Mouse (Mus musculus) midbrain, embryonic 10.5 days (tissue): ENCODE data around the gene Slc6a9. TPM values are rescaled to one million over a fixed set of nuclear protein-coding genes. Genes with fewer than 3 reads are reported as not detected.
A peak's percentile ranks its signal among the peaks of the same experiment; 100 is the strongest.

ENCODE experiments used
- DNase-seq: peaks from one replicate; pipeline ENCODE4 v3.0.0-alpha.2; 2017; ENCODE audit warnings: low spot score
- H3K27ac ChIP-seq: fragments of 300-500 bp; sonication (generic); replicated peaks from 2 replicates; pipeline ENCODE4 v1.5.1; 2016; ENCODE audit warnings: mild to moderate bottlenecking
- H3K27me3 ChIP-seq: fragments of 300-500 bp; sonication (generic); 2 replicates; pipeline ENCODE4 v1.6.1; 2016; ENCODE audit warnings: low read depth, mild to moderate bottlenecking; ENCODE audit not compliant: poor library complexity, severe bottlenecking
- H3K36me3 ChIP-seq: fragments of 300-500 bp; sonication (generic); 2 replicates; pipeline ENCODE4 v1.6.1; 2016; ENCODE audit warnings: mild to moderate bottlenecking, moderate library complexity
- H3K4me1 ChIP-seq: fragments of 300-500 bp; sonication (generic); 2 replicates; pipeline ENCODE4 v1.6.1; 2016
- H3K4me3 ChIP-seq: fragments of 300-500 bp; sonication (generic); 2 replicates; pipeline ENCODE4 v1.5.1; 2016; ENCODE audit warnings: mild to moderate bottlenecking, moderate library complexity
- H3K9me3 ChIP-seq: fragments of 300-500 bp; sonication (generic); replicated peaks from 2 replicates; pipeline ENCODE4 v1.6.1; 2016; ENCODE audit warnings: mild to moderate bottlenecking
- WGBS: fragments of 180-500 bp; shearing (Covaris S2); methylation state at CpG from one replicate; pipeline ENCODE4 v1.1.7; 2016; 5-methylcytosine and 5-hydroxymethylcytosine counted together
- polyA plus RNA-seq: library from polyadenylated mRNA; unstranded; fragments of >200 nt; fragmentation: Nextera tagmentation; extraction: Ambion mirVana; gene quantifications from 2 replicates; pipeline ENCODE4 v1.2.1, GENCODE M21; 2016

Gene Slc6a9
- polyA plus RNA-seq, 1 experiment from 2014 or later = 6.7 TPM

DNA sequence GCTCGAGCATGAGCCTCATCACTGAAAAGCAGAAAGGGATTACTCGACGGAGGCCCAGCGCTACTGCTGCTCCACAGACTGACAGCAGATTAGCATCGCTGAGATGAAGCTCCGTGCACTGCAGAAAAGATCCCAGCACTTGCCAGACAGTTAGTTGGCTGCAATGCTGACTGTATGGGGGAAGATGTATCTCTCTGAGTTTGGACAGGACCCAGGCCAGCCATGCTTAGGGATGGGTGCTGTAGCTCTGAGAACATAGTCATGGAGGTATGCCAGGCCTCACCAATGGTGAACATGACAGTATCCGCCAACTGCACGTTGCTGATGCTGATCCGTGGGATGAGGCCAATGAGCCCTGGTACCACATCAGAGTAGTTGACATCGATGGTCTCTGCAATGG, 69.8 kb downstream of the Slc6a9 start:
- Histone ChIP-seq H3K27ac (no peak overlapping the region), H3K4me3 (no peak overlapping the region), H3K27me3 (no peaks in the 10 kb centered on the region), H3K4me1 (peaks cover 12% of the 10 kb centered on the region), H3K9me3 (no peaks in the 10 kb centered on the region), H3K36me3 (peaks cover 95% of the 10 kb centered on the region)
- no peak for DNase-seq
- WGBS = 91% methylated on average over 10 of the region's 10 CpGs

DNA sequence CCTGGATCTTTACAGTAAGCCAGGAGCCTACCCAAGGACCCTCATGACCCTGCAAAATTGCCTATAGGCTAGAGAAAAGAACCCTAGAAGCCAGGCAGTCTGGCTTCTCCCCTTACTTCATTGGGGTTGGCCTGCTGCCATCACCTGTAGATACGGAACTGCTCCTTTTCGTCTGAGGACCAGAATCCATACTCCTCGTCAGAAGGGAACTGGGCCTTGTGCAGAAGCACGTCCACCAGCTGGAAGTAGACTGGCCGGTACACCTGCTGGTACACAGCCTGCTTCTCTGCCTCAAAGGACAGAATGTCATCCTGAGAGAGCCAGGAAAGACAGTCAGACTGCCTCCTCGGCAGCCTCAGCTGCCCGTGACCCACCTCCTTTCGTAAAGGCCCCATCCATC, 70.5 kb downstream of the Slc6a9 start:
- no peak overlapping the region for H3K4me3 ChIP-seq
- DNase-seq = no peak
- no peaks in the 10 kb centered on the region for H3K27me3 ChIP-seq
- H3K27ac ChIP-seq = no peak overlapping the region
- peaks cover 95% of the 10 kb centered on the region for H3K36me3 ChIP-seq
- H3K9me3 ChIP-seq = no peaks in the 10 kb centered on the region
- H3K4me1 ChIP-seq = peaks cover 19% of the 10 kb centered on the region
- 94% methylated on average over 8 of the region's 8 CpGs for WGBS

GRCm38 (mm10) chr4:117906196-117906595, 71.9 kb downstream of the Slc6a9 start:
- Histone ChIP-seq H3K9me3 (no peaks in the 10 kb centered on the region), H3K27me3 (no peaks in the 10 kb centered on the region), H3K4me1 (peaks cover 24% of the 10 kb centered on the region), H3K36me3 (peaks cover 95% of the 10 kb centered on the region), H3K27ac (no peak overlapping the region), H3K4me3 (no peak overlapping the region)
- no peak for DNase-seq
- WGBS = 95% methylated on average over 3 of the region's 3 CpGs

DNA sequence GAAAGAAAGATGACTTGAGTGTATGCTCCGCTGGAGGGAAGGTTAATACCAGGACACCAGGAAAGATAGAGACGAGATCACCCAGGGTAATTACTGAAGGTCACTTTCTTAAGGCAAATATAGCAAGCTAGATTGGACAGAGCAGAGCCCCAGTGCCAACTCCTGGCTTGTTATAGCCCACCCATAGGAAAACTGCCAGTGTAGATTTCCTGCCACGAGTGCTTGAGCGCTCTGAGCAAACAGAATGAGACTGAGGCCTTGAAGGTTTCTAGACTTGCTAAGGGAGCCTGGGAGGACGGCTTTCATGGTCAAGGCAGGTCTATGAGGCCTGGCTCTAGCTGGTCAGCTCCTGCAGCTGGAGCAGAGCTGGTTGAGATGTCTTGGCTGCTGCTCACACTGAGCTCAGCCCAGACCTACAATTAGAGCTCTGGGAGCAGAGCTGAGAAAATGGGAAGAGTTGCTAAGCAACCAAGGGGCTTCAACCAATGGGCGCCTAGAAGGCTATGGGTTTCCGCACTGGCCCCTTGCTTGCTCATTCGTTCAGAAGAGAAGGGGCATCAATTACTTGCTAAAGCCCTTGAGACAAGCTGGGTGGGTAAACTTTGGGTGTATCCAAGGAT, 74.6 kb downstream of the Slc6a9 start:
- no peak for DNase-seq
- Histone ChIP-seq H3K9me3 (no peaks in the 10 kb centered on the region), H3K27me3 (no peaks in the 10 kb centered on the region), H3K27ac (0 out of 2 replicates have a peak overlapping the region, but pooled peaks have one; percentile 20), H3K36me3 (peaks cover 80% of the 10 kb centered on the region), H3K4me1 (peaks cover 49% of the 10 kb centered on the region), H3K4me3 (peak overlapping the region; percentile 25; the same call in 1 of the 2 replicates)
- 80% methylated on average over 8 of the region's 8 CpGs for WGBS

DNA sequence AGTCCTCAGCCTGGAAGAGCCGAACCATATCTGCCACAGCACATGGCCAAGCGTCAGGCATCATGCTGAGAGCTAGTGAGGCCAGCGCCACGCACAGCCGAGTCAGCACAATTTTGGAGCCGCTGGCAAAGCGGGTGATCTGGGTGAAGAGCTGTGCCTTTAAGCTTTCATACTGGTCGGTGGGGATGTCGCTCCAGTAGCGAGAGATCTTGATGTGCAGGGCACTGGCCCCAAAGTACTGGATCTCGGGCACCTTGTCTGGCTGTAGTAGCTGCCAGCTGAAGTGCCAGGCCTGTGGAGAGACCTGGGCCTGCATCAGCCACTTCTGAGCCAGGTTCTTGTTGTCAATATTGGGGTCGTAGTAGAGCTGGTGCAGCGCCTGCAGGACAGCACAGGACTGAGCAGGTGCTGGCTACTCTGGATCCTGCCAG, 77.8 kb downstream of the Slc6a9 start:
- H3K27ac ChIP-seq = no peak overlapping the region
- no peaks in the 10 kb centered on the region for H3K27me3 ChIP-seq
- H3K4me1 ChIP-seq = peaks cover 66% of the 10 kb centered on the region
- H3K9me3 ChIP-seq = no peaks in the 10 kb centered on the region
- peaks cover 52% of the 10 kb centered on the region for H3K36me3 ChIP-seq
- 0 out of 2 replicates have a peak overlapping the region, but pooled peaks have one; percentile 11 for H3K4me3 ChIP-seq
- 94% methylated on average over 13 of the region's 13 CpGs for WGBS
- no peak for DNase-seq

DNA sequence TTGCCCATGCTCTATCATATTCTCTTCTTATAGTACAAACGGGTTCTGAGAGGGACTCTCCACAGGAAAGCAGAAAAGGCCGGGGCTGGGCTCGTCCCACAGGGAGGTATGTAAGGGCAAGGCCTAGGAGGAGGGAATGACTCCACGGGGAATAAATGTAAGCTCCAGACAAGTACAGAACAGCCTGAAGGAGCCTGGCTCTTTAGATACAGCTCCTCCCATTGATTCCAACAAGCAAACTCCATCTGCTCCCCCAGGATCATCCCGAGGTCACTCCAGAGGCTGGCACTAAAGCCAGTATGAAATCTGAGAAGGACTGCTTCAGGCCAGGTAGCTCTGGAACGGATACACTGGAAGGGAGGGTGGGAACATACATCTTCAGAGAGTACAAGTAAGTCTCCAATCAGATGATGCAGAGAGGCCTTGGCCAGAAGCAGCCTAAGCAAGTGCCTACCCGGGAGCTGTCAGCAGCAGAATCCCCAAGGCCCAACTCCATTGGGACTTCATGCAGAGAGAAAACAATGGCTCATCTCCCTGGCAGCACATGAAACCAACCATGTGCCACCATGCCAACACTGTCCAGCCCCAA, 78.5 kb downstream of the Slc6a9 start:
- 75% methylated on average over 7 of the region's 7 CpGs for WGBS
- Histone ChIP-seq H3K4me3 (peak overlapping the region; percentile 71), H3K4me1 (peaks cover 66% of the 10 kb centered on the region), H3K27ac (no peak overlapping the region; the same call in 1 of the 2 replicates), H3K36me3 (peaks cover 47% of the 10 kb centered on the region), H3K27me3 (no peaks in the 10 kb centered on the region), H3K9me3 (no peaks in the 10 kb centered on the region)
- DNase-seq = no peak

- H3K27me3 ChIP-seq = no peaks in the 10 kb centered on the region
- H3K4me3 ChIP-seq = peak overlapping the region; percentile 71
- WGBS = 58% methylated on average over 3 of the region's 3 CpGs
- H3K9me3 ChIP-seq = no peaks in the 10 kb centered on the region
- peaks cover 60% of the 10 kb centered on the region for H3K4me1 ChIP-seq
- H3K27ac ChIP-seq = no peak overlapping the region; the same call in 1 of the 2 replicates
- DNase-seq = no peak
- peaks cover 41% of the 10 kb centered on the region for H3K36me3 ChIP-seq
Measured at GRCm38 (mm10) chr4:117913421-117913820, 79.1 kb downstream of the Slc6a9 start.

- Histone ChIP-seq H3K36me3 (peaks cover 35% of the 10 kb centered on the region), H3K4me3 (peak overlapping the region; percentile 71), H3K9me3 (no peaks in the 10 kb centered on the region), H3K27me3 (no peaks in the 10 kb centered on the region), H3K27ac (peak overlapping the region; percentile 97), H3K4me1 (peaks cover 54% of the 10 kb centered on the region)
- DNase-seq = peak; percentile 18
- 19% methylated on average over 8 of the region's 8 CpGs for WGBS
Measured at GRCm38 (mm10) chr4:117914031-117914430, 79.7 kb downstream of the Slc6a9 start.

DNA sequence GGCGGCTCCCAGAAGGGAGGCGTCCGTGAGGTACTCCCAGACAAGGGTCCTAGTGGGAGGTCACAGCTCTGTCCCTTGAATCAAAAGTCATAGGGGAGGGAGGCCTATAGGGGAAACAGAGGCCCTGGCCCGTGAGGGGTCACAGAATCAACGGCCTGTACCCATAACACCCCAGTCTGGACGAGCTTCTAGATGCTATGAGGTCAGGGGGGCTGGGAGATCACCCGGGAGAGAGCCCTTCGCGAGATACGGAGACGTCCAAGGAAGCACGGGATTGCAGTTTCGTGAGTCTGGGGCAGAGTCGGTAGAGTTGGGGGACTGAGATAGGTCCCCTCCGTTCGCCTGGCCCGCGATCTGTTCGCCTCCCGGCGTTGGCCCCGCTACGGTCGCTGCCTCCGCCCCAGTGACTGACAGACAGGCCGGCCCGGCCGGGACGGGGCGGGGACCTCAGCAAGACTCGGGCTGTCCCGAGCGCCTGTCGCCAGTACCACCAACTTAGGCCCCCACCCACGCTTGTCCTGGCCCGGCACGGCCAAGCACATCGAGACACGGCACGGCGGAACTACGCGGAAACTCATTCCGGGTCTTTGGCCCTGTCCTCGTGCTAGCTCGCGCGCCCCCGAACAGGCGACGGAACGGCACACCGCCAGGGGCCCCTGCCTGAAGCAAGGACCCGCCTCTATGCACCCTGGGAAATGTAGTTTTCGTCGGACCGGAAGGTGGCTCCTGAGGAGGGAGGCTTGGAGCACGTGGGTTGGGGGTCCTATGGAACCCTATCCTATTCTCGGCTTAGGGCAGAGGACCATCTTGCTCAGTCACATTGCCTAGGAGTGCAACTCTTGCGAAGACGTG, 80.5 kb downstream of the Slc6a9 start, which contains the start of gene Ipo13:
TSS of gene Ipo13 (minus strand) at position 409 of the 852 bp plus-strand sequence.
- peaks cover 46% of the 10 kb centered on the region for H3K4me1 ChIP-seq
- peak; percentile 95 for DNase-seq
- WGBS = under 1% methylated on average over 61 of the region's 61 CpGs
- H3K27me3 ChIP-seq = no peaks in the 10 kb centered on the region
- H3K27ac ChIP-seq = peak within 1 kb of the TSS; percentile 97
- H3K9me3 ChIP-seq = no peaks in the 10 kb centered on the region
- peaks cover 27% of the 10 kb centered on the region for H3K36me3 ChIP-seq
- H3K4me3 ChIP-seq = peak within 1 kb of the TSS; percentile 71

- Histone ChIP-seq H3K4me3 (peak overlapping the region; percentile 71), H3K9me3 (no peaks in the 10 kb centered on the region), H3K27me3 (no peaks in the 10 kb centered on the region), H3K36me3 (peaks cover 19% of the 10 kb centered on the region), H3K4me1 (peaks cover 42% of the 10 kb centered on the region), H3K27ac (peak overlapping the region; percentile 97)
- DNase-seq = peak; percentile 28
- WGBS = 9% methylated on average over 19 of the region's 19 CpGs
Measured at GRCm38 (mm10) chr4:117915489-117916105, 81.3 kb downstream of the Slc6a9 start.

GRCm38 (mm10) chr4:117916386-117916785, 82.1 kb downstream of the Slc6a9 start:
- DNase-seq = no peak
- Histone ChIP-seq H3K36me3 (peaks cover 11% of the 10 kb centered on the region), H3K4me3 (peak overlapping the region; percentile 71), H3K27me3 (0 out of 2 replicates have a peak, but pooled peaks cover 1% of the 10 kb centered on the region), H3K4me1 (peaks cover 42% of the 10 kb centered on the region), H3K9me3 (no peaks in the 10 kb centered on the region), H3K27ac (no peak overlapping the region)
- WGBS = 93% methylated on average over 5 of the region's 5 CpGs

- Histone ChIP-seq H3K36me3 (peaks cover under 1% of the 10 kb centered on the region), H3K4me1 (peaks cover 32% of the 10 kb centered on the region), H3K4me3 (no peak overlapping the region), H3K27ac (no peak overlapping the region), H3K9me3 (no peaks in the 10 kb centered on the region), H3K27me3 (peaks cover 9% of the 10 kb centered on the region; the same call in 1 of the 2 replicates)
- WGBS = 89% methylated on average over 4 of the region's 4 CpGs
- DNase-seq = no peak
Measured at GRCm38 (mm10) chr4:117917402-117917801, 83.1 kb downstream of the Slc6a9 start.
